Mouse (Mus musculus) lung, postnatal 0 days (tissue): ENCODE measurements around the gene Dffb. TPM values are rescaled to one million over a fixed set of nuclear protein-coding genes. Genes with fewer than 3 reads are reported as not detected.
A peak's percentile ranks its signal among the peaks of the same experiment; 100 is the strongest.

Experiments
- ATAC-seq: fragments of 200-750 bp; cut with Nextera tagmentation; 2 replicates; pipeline ENCODE4 v1.8.0; 2017; ENCODE audit warnings: moderate library complexity
- DNase-seq: peaks from one replicate; pipeline ENCODE4 v3.0.0-alpha.2; 2016; ENCODE audit warnings: low spot score
- H3K27ac ChIP-seq: fragments of 300-500 bp; sonication (generic); 2 replicates; pipeline ENCODE4 v1.5.1; 2014; ENCODE audit warnings: antibody characterized with exemption, mild to moderate bottlenecking, low read length, mixed read lengths
- H3K27me3 ChIP-seq: fragments of 300-500 bp; sonication (generic); replicated peaks from 2 replicates; pipeline ENCODE4 v1.6.1; 2014; ENCODE audit warnings: low read length, mixed read lengths; ENCODE audit not compliant: insufficient read depth
- H3K36me3 ChIP-seq: fragments of 300-500 bp; sonication (generic); 2 replicates; pipeline ENCODE4 v1.6.1; 2014; ENCODE audit warnings: low read length, mixed read lengths; ENCODE audit not compliant: insufficient read depth
- H3K4me1 ChIP-seq: fragments of 300-500 bp; sonication (generic); 2 replicates; pipeline ENCODE4 v1.6.1; 2014; ENCODE audit warnings: antibody characterized with exemption, low read depth, low read length, mixed read lengths; ENCODE audit not compliant: insufficient read depth
- H3K4me2 ChIP-seq: fragments of 300-500 bp; sonication (generic); replicated peaks from 2 replicates; pipeline ENCODE4 v1.6.1; 2014; ENCODE audit warnings: low read depth, mild to moderate bottlenecking, low read length, moderate library complexity, mixed read lengths
- H3K4me3 ChIP-seq: fragments of 300-500 bp; sonication (generic); 2 replicates; pipeline ENCODE4 v1.5.1; 2014; ENCODE audit warnings: low read depth, low read length
- H3K9ac ChIP-seq: fragments of 300-500 bp; sonication (generic); replicated peaks from 2 replicates; pipeline ENCODE4 v1.6.1; 2014; ENCODE audit warnings: low read depth, mild to moderate bottlenecking
- H3K9me3 ChIP-seq: fragments of 300-500 bp; sonication (generic); 2 replicates; pipeline ENCODE4 v1.6.1; 2016; ENCODE audit warnings: low read length, mixed read lengths
- CTCF ChIP-seq: IDR thresholded peaks from 2 replicates; pipeline ENCODE4 v1.5.1; 2016; ENCODE audit warnings: antibody characterized with exemption, mild to moderate bottlenecking
- EP300 ChIP-seq: IDR thresholded peaks from 2 replicates; pipeline ENCODE4 v1.6.1; 2016; ENCODE audit warnings: antibody characterized with exemption, mild to moderate bottlenecking, control low read depth
- WGBS: fragments of 180-500 bp; shearing (Covaris S2); extraction: QIAGEN DNeasy Blood & Tissue Kit; methylation state at CpG from one replicate; pipeline ENCODE4 v1.1.7; 2014; 5-methylcytosine and 5-hydroxymethylcytosine counted together
- polyA plus RNA-seq: library from polyadenylated mRNA; unstranded; fragments of >200 nt; fragmentation: Nextera tagmentation; extraction: Ambion mirVana; gene quantifications from 2 replicates; pipeline ENCODE4 v1.2.1, GENCODE M21; 2015

Dffb gene
- polyA plus RNA-seq, 1 experiment from 2014 or later: 8.1 TPM

DNA sequence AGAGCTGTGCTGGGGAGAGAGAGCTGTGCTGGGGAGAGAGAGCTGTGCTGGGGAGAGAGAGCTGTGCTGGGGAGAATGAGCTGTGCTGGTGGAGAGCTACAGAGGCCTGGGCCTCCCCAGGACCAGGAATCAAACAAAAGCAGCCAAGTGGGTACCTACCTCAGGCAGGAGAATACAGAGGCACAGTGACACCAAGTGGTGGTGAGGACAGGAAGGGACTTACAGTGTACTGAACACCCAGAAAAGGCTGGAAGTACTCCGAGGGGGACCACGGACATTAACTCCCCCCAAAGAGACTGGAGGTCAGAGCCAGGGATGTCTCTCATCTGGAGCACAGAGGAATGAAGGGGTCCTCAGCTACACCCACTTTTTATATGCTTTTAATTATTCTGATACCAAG, 6.9 kb downstream of the Dffb start:
- no peak overlapping the region for H3K4me3 ChIP-seq
- H3K27me3 ChIP-seq: no peaks in the 10 kb centered on the region
- no peak overlapping the region for H3K9ac ChIP-seq
- no peaks in the 10 kb centered on the region for H3K9me3 ChIP-seq
- no peaks in the 10 kb centered on the region for H3K4me1 ChIP-seq
- H3K36me3 ChIP-seq: peaks cover 25% of the 10 kb centered on the region
- no peak overlapping the region for H3K4me2 ChIP-seq
- no peak for DNase-seq
- TF ChIP-seq EP300 (no peak), CTCF (0 out of 2 replicates have a peak, but pooled peaks have one; percentile 2)
- no peak for ATAC-seq
- no peak overlapping the region for H3K27ac ChIP-seq
- WGBS: 83% methylated on average over 2 of the region's 2 CpGs

DNA sequence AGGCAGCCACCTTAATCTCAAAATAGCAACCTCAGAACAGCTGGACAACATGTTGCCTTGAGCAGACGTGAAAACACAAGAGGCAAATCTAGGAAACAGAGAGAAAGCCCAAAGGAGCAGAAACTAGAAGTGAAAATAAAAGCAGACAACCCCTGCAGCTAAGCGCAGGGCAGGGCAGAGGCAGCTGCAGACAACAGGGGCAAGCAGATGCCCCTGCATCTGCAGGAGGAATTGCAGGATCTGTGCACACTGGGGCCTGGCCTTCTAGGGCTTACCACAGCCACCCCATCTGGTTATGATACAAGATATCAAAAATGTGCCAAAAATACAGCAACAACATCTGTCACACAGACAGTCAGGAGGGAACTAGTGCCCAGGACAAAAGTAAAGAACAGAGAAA, 7.4 kb downstream of the Dffb start:
- Histone ChIP-seq H3K4me2 (no peak overlapping the region), H3K36me3 (peaks cover 25% of the 10 kb centered on the region), H3K27me3 (no peaks in the 10 kb centered on the region), H3K4me3 (no peak overlapping the region), H3K4me1 (no peaks in the 10 kb centered on the region), H3K27ac (no peak overlapping the region), H3K9ac (no peak overlapping the region), H3K9me3 (no peaks in the 10 kb centered on the region)
- TF ChIP-seq CTCF (no peak), EP300 (no peak)
- 87% methylated on average over 2 of the region's 2 CpGs for WGBS
- DNase-seq (no peak), ATAC-seq (no peak)

DNA sequence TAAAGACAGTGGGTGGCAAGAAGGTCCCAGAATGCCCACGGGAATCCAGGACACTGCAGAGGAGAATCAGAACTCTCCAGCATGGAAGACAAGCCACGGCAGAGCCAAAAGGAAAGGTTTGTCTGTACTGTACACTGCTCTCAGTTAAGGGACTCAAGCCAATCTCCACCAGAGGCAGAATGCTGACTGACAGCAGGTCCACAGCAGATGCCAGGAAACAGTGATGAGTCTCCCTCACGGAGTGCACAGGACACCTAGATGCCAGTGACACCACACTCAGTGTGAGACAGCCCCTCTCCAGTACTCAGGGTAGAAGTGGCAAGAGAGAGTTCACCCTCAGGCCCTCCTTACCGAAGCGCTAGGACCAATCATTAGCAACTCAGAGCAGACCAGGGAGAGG, 8.3 kb downstream of the Dffb start:
- Histone ChIP-seq H3K4me2 (no peak overlapping the region), H3K4me3 (no peak overlapping the region), H3K9ac (no peak overlapping the region), H3K27ac (no peak overlapping the region), H3K36me3 (peaks cover 25% of the 10 kb centered on the region), H3K27me3 (no peaks in the 10 kb centered on the region), H3K4me1 (no peaks in the 10 kb centered on the region), H3K9me3 (no peaks in the 10 kb centered on the region)
- DNase-seq (no peak), ATAC-seq (no peak)
- 85% methylated on average over 5 of the region's 5 CpGs for WGBS
- TF ChIP-seq EP300 (no peak), CTCF (no peak)

DNA sequence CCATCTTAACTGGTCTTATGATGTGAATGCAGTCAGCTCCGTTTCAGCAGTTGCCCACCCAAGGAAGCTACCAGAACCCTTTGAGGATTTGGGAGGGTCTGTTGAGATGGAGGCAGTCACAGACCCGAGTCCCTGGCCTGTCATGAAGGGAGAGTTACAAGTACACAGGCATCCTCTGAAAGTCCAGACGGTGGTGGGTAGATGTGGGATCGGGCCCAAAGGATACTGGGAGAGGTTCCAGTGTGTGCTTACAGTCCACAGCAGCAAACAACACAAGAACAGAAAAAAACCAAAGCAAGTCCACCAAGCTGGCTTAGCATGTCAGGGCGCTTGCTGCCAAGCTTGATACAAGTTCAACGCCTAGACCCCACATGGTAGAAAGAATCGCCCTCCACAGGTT, 12.3 kb downstream of the Dffb start:
- H3K4me2 ChIP-seq: no peak overlapping the region
- H3K27ac ChIP-seq: no peak overlapping the region
- H3K4me1 ChIP-seq: peaks cover 3% of the 10 kb centered on the region; the same call in 1 of the 2 replicates
- H3K9me3 ChIP-seq: no peaks in the 10 kb centered on the region
- TF ChIP-seq EP300 (no peak), CTCF (no peak)
- peaks cover 16% of the 10 kb centered on the region; the same call in 1 of the 2 replicates for H3K36me3 ChIP-seq
- DNase-seq (no peak), ATAC-seq (no peak)
- no peak overlapping the region for H3K9ac ChIP-seq
- H3K4me3 ChIP-seq: no peak overlapping the region
- H3K27me3 ChIP-seq: no peaks in the 10 kb centered on the region
- 86% methylated on average over 7 of the region's 7 CpGs for WGBS

- ATAC-seq: no peak
- no peak for TF ChIP-seq EP300
- no peak for TF ChIP-seq CTCF
- WGBS: 1% methylated on average over 30 of the region's 37 CpGs
These were observed 17.3 kb downstream of the Dffb start for GRCm38 (mm10) chr4:153957444-153958250.

GRCm38 (mm10) chr4:153956569-153957405, 18.1 kb downstream of the Dffb start, which contains the start of gene A430005L14Rik:
Gene A430005L14Rik (plus strand): TSS chr4:153957237.
- Histone ChIP-seq H3K9ac (peak within 1 kb of the TSS; percentile 53), H3K4me2 (peak within 1 kb of the TSS; percentile 76), H3K36me3 (no peaks in the 10 kb centered on the region), H3K4me3 (peak within 1 kb of the TSS; percentile 67), H3K27me3 (no peaks in the 10 kb centered on the region), H3K4me1 (peaks cover 3% of the 10 kb centered on the region; the same call in 1 of the 2 replicates), H3K27ac (peak within 1 kb of the TSS; percentile 65), H3K9me3 (no peaks in the 10 kb centered on the region)
- DNase-seq (peak; percentile 98), ATAC-seq (peak; percentile 97)
- WGBS: 1% methylated on average over 51 of the region's 67 CpGs
- no peak for TF ChIP-seq EP300
- TF ChIP-seq CTCF: peak; percentile 53

More at GRCm38 (mm10) chr4:153957444-153958250, 17.3 kb downstream of the Dffb start:
- peak overlapping the region; percentile 76 for H3K4me2 ChIP-seq
- H3K4me3 ChIP-seq: peak overlapping the region; percentile 67
- H3K27me3 ChIP-seq: no peaks in the 10 kb centered on the region
- H3K36me3 ChIP-seq: no peaks in the 10 kb centered on the region
- DNase-seq: peak; percentile 30
- peaks cover 3% of the 10 kb centered on the region; the same call in 1 of the 2 replicates for H3K4me1 ChIP-seq
- H3K9me3 ChIP-seq: no peaks in the 10 kb centered on the region
- peak overlapping the region; percentile 65 for H3K27ac ChIP-seq
- peak overlapping the region; percentile 53 for H3K9ac ChIP-seq
